Mouse (Mus musculus) liver, embryonic 16.5 days (tissue): ENCODE measurements around the gene Ppt2. TPM values are rescaled to one million over a fixed set of nuclear protein-coding genes. Genes with fewer than 3 reads are reported as not detected.

Source experiments
- ATAC-seq: fragments of 200-750 bp; cut with Nextera tagmentation; 2 replicates; pipeline ENCODE4 v1.8.0; 2017; ENCODE audit warnings: low read depth, mild to moderate bottlenecking, moderate number of reproducible peaks, moderate library complexity
- H3K27ac ChIP-seq: fragments of 300-500 bp; sonication (generic); 2 replicates; pipeline ENCODE4 v1.5.1; 2014; ENCODE audit warnings: mild to moderate bottlenecking, low read length
- H3K27me3 ChIP-seq: fragments of 300-500 bp; sonication (generic); 2 replicates; pipeline ENCODE4 v1.6.1; 2014; ENCODE audit warnings: low read depth, low read length, mixed read lengths; ENCODE audit not compliant: control insufficient read depth, insufficient read depth
- H3K36me3 ChIP-seq: fragments of 300-500 bp; sonication (generic); 2 replicates; pipeline ENCODE4 v1.6.1; 2014; ENCODE audit warnings: mild to moderate bottlenecking; ENCODE audit not compliant: control insufficient read depth, insufficient read depth
- H3K4me1 ChIP-seq: fragments of 300-500 bp; sonication (generic); 2 replicates; pipeline ENCODE4 v1.6.1; 2014; ENCODE audit warnings: low read depth, low read length, mixed read lengths; ENCODE audit not compliant: control insufficient read depth
- H3K4me2 ChIP-seq: fragments of 300-500 bp; sonication (generic); 2 replicates; pipeline ENCODE4 v1.6.1; 2014; ENCODE audit warnings: low read depth, low read length, mixed read lengths
- H3K4me3 ChIP-seq: fragments of 300-500 bp; sonication (generic); 2 replicates; pipeline ENCODE4 v1.5.1; 2014; ENCODE audit warnings: low read depth, mild to moderate bottlenecking, low read length
- H3K9ac ChIP-seq: fragments of 300-500 bp; sonication (generic); 2 replicates; pipeline ENCODE4 v1.6.1; 2014; ENCODE audit warnings: low read depth, low read length
- H3K9me3 ChIP-seq: fragments of 300-500 bp; sonication (generic); replicated peaks from 2 replicates; pipeline ENCODE4 v1.6.1; 2016; ENCODE audit warnings: low read length; ENCODE audit not compliant: control insufficient read depth
- WGBS: fragments of 180-500 bp; shearing (Covaris S2); extraction: QIAGEN DNeasy Blood & Tissue Kit; methylation state at CpG from one replicate; pipeline ENCODE4 v1.1.7; 2014; ENCODE audit not compliant: insufficient replicate concordance; 5-methylcytosine and 5-hydroxymethylcytosine counted together
- polyA plus RNA-seq: library from polyadenylated mRNA; unstranded; fragments of >200 nt; fragmentation: Nextera tagmentation; extraction: Ambion mirVana; gene quantifications from 2 replicates; pipeline ENCODE4 v1.2.1, GENCODE M21; 2015

The Ppt2 gene
- polyA plus RNA-seq, 1 experiment from 2014 or later: 13.8 TPM

- no peak overlapping the region for H3K4me2 ChIP-seq
- H3K27me3 ChIP-seq: no peaks in the 10 kb centered on the region
- WGBS: 72% methylated on average over 8 of the region's 8 CpGs
- H3K9ac ChIP-seq: no peak overlapping the region
- no peak overlapping the region for H3K4me3 ChIP-seq
- H3K27ac ChIP-seq: no peak overlapping the region
- H3K9me3 ChIP-seq: no peaks in the 10 kb centered on the region
- H3K4me1 ChIP-seq: peaks cover 32% of the 10 kb centered on the region
- no peak for ATAC-seq
- no peaks in the 10 kb centered on the region for H3K36me3 ChIP-seq
Measured at GRCm38 (mm10) chr17:34585121-34585520, 43.2 kb downstream of the Ppt2 start.

GRCm38 (mm10) chr17:34583819-34584218, 44.5 kb downstream of the Ppt2 start:
- WGBS: 80% methylated on average over 8 of the region's 8 CpGs
- no peak overlapping the region for H3K9ac ChIP-seq
- peaks cover 19% of the 10 kb centered on the region for H3K4me1 ChIP-seq
- H3K27ac ChIP-seq: no peak overlapping the region
- no peak overlapping the region for H3K4me3 ChIP-seq
- no peak for ATAC-seq
- H3K36me3 ChIP-seq: no peaks in the 10 kb centered on the region
- H3K9me3 ChIP-seq: no peaks in the 10 kb centered on the region
- no peak overlapping the region for H3K4me2 ChIP-seq
- no peaks in the 10 kb centered on the region for H3K27me3 ChIP-seq

- no peak for ATAC-seq
- Histone ChIP-seq H3K27me3 (no peaks in the 10 kb centered on the region), H3K4me3 (no peak overlapping the region), H3K4me2 (no peak overlapping the region), H3K27ac (no peak overlapping the region), H3K36me3 (no peaks in the 10 kb centered on the region), H3K4me1 (peaks cover 15% of the 10 kb centered on the region), H3K9ac (no peak overlapping the region), H3K9me3 (no peaks in the 10 kb centered on the region)
- WGBS: 61% methylated on average over 7 of the region's 7 CpGs
Measured at GRCm38 (mm10) chr17:34583397-34583796, 44.9 kb downstream of the Ppt2 start.

- WGBS: 75% methylated on average over 12 of the region's 12 CpGs
- H3K27me3 ChIP-seq: no peaks in the 10 kb centered on the region
- H3K4me3 ChIP-seq: no peak overlapping the region
- H3K9ac ChIP-seq: no peak overlapping the region
- no peak for ATAC-seq
- no peaks in the 10 kb centered on the region for H3K36me3 ChIP-seq
- no peak overlapping the region for H3K4me2 ChIP-seq
- peaks cover 9% of the 10 kb centered on the region for H3K4me1 ChIP-seq
- H3K27ac ChIP-seq: no peak overlapping the region
- no peaks in the 10 kb centered on the region for H3K9me3 ChIP-seq
Measured at GRCm38 (mm10) chr17:34582528-34582927, 45.8 kb downstream of the Ppt2 start.

GRCm38 (mm10) chr17:34578070-34578469, 50.2 kb downstream of the Ppt2 start:
- H3K9ac ChIP-seq: no peak overlapping the region
- no peak overlapping the region for H3K4me3 ChIP-seq
- H3K4me2 ChIP-seq: no peak overlapping the region
- H3K4me1 ChIP-seq: no peaks in the 10 kb centered on the region
- no peaks in the 10 kb centered on the region for H3K36me3 ChIP-seq
- 68% methylated on average over 3 of the region's 3 CpGs for WGBS
- ATAC-seq: no peak
- H3K9me3 ChIP-seq: no peaks in the 10 kb centered on the region
- no peaks in the 10 kb centered on the region for H3K27me3 ChIP-seq
- no peak overlapping the region for H3K27ac ChIP-seq

- H3K9me3 ChIP-seq: no peaks in the 10 kb centered on the region
- WGBS: 46% methylated on average over 5 of the region's 5 CpGs
- no peak overlapping the region for H3K4me3 ChIP-seq
- no peaks in the 10 kb centered on the region for H3K4me1 ChIP-seq
- H3K27me3 ChIP-seq: no peaks in the 10 kb centered on the region
- no peak for ATAC-seq
- H3K9ac ChIP-seq: no peak overlapping the region
- H3K4me2 ChIP-seq: no peak overlapping the region
- H3K36me3 ChIP-seq: no peaks in the 10 kb centered on the region
- H3K27ac ChIP-seq: no peak overlapping the region
Measured at GRCm38 (mm10) chr17:34576577-34576976, 51.7 kb downstream of the Ppt2 start.

GRCm38 (mm10) chr17:34572361-34572760, 55.9 kb downstream of the Ppt2 start:
- no peak for ATAC-seq
- Histone ChIP-seq H3K27ac (no peak overlapping the region), H3K36me3 (no peaks in the 10 kb centered on the region), H3K4me1 (no peaks in the 10 kb centered on the region), H3K27me3 (no peaks in the 10 kb centered on the region; the same call in 1 of the 2 replicates), H3K9me3 (no peaks in the 10 kb centered on the region), H3K4me3 (no peak overlapping the region), H3K9ac (no peak overlapping the region), H3K4me2 (no peak overlapping the region)
- 46% methylated on average over 15 of the region's 15 CpGs for WGBS

GRCm38 (mm10) chr17:34571875-34572274, 56.4 kb downstream of the Ppt2 start:
- H3K27me3 ChIP-seq: no peaks in the 10 kb centered on the region; the same call in 1 of the 2 replicates
- WGBS: 11% methylated on average over 5 of the region's 5 CpGs

GRCm38 (mm10) chr17:34569919-34570318, 58.4 kb downstream of the Ppt2 start:
- ATAC-seq: no peak

More at GRCm38 (mm10) chr17:34571875-34572274, 56.4 kb downstream of the Ppt2 start:
- no peak for ATAC-seq
- H3K4me1 ChIP-seq: no peaks in the 10 kb centered on the region
- no peaks in the 10 kb centered on the region for H3K9me3 ChIP-seq
- H3K27ac ChIP-seq: no peak overlapping the region
- H3K36me3 ChIP-seq: no peaks in the 10 kb centered on the region
- H3K9ac ChIP-seq: no peak overlapping the region
- no peak overlapping the region for H3K4me3 ChIP-seq
- no peak overlapping the region for H3K4me2 ChIP-seq

More at GRCm38 (mm10) chr17:34569919-34570318, 58.4 kb downstream of the Ppt2 start:
- Histone ChIP-seq H3K4me3 (no peak overlapping the region), H3K36me3 (no peaks in the 10 kb centered on the region), H3K4me2 (no peak overlapping the region), H3K4me1 (no peaks in the 10 kb centered on the region), H3K27me3 (no peaks in the 10 kb centered on the region; the same call in 1 of the 2 replicates), H3K27ac (no peak overlapping the region), H3K9ac (no peak overlapping the region), H3K9me3 (no peaks in the 10 kb centered on the region)
- WGBS: 62% methylated on average over 4 of the region's 4 CpGs
